Mouse (Mus musculus) ES-E14 (cell line): ENCODE measurements around the gene Ccnb1. TPM values are rescaled to one million over a fixed set of nuclear protein-coding genes. Genes with fewer than 3 reads are reported as not detected.
"Not testable (repeated sequence)": the region's sequence is repeated elsewhere in the genome, so short reads cannot be mapped to it uniquely, and the experiment has no call there.

Experiments
- DNase-seq: peaks from one replicate; pipeline ENCODE4 v3.0.0-alpha.2; 2013; ENCODE audit warnings: low read depth, low spot score
- H3K27ac ChIP-seq: 2 replicates; pipeline ENCODE4 v1.5.1; 2012; ENCODE audit warnings: low read depth, mild to moderate bottlenecking, low read length, moderate library complexity, mixed read lengths; ENCODE audit not compliant: poor library complexity, insufficient read depth, severe bottlenecking
- H3K36me3 ChIP-seq: 2 replicates; pipeline ENCODE4 v1.6.1; 2012; ENCODE audit warnings: mild to moderate bottlenecking, low read length, moderate library complexity, mixed read lengths; ENCODE audit not compliant: control insufficient read depth, poor library complexity, insufficient read depth, severe bottlenecking
- H3K4me1 ChIP-seq, 2 experiments: fragments of 150-350 bp in 1 of 2; sonication (generic) in 1 of 2; 2 replicates each; pipeline ENCODE4 v1.6.1; 2012; ENCODE audit warnings: low read length in 2 of 2, mild to moderate bottlenecking in 1 of 2, mixed read lengths in 1 of 2; ENCODE audit not compliant: control insufficient read depth in 2 of 2, insufficient read depth in 2 of 2, poor library complexity in 1 of 2
- H3K4me3 ChIP-seq, 2 experiments: fragments of 150-350 bp in 1 of 2; sonication (generic) in 1 of 2; 2 replicates each; pipeline ENCODE4 v1.5.1; 2012; ENCODE audit warnings: low read length in 2 of 2, low read depth in 1 of 2, mild to moderate bottlenecking in 1 of 2, mixed read lengths in 1 of 2; ENCODE audit not compliant: insufficient read depth in 1 of 2, poor library complexity in 1 of 2, severe bottlenecking in 1 of 2
- H3K9ac ChIP-seq: 2 replicates; pipeline ENCODE4 v1.6.1; 2012; ENCODE audit warnings: low read depth, mild to moderate bottlenecking, low read length, mixed read lengths; ENCODE audit not compliant: poor library complexity, insufficient read depth, severe bottlenecking
- H3K9me3 ChIP-seq: fragments of 150-350 bp; sonication (generic); 2 replicates; pipeline ENCODE4 v1.6.1; 2012; ENCODE audit warnings: low read depth, mild to moderate bottlenecking, low read length; ENCODE audit not compliant: control insufficient read depth, insufficient read depth
- CHD2 ChIP-seq: IDR thresholded peaks from 2 replicates; pipeline ENCODE4 v1.6.1; 2014; ENCODE audit warnings: mild to moderate bottlenecking, low read depth, low read length, inconsistent platforms
- HCFC1 ChIP-seq: IDR thresholded peaks from 2 replicates; pipeline ENCODE4 v1.6.1; 2012; ENCODE audit warnings: low read length, inconsistent platforms, borderline replicate concordance; ENCODE audit not compliant: insufficient read depth
- MAFK ChIP-seq: IDR thresholded peaks from 2 replicates; pipeline ENCODE4 v1.6.1; 2014; ENCODE audit warnings: mild to moderate bottlenecking, low read depth, low read length, inconsistent platforms; ENCODE audit not compliant: insufficient read depth
- ZC3H11A ChIP-seq: IDR thresholded peaks from 2 replicates; pipeline ENCODE4 v1.6.1; 2012; ENCODE audit warnings: low read depth, mild to moderate bottlenecking, inconsistent platforms, low read length, borderline replicate concordance
- ZNF384 ChIP-seq: IDR thresholded peaks from 2 replicates; pipeline ENCODE4 v1.6.1; 2012; ENCODE audit warnings: low read depth, low read length, inconsistent platforms
- in situ Hi-C, 2 experiments: fragments of 600-800 bp; cut with MboI; formaldehyde crosslinking; loops; one replicate each; pipeline ENCODE4 v1.15.1; 2025; ENCODE audit warnings: low sequenced_read_pairs in 2 of 2, inconsistent platforms in 1 of 2; ENCODE audit not compliant: unreplicated experiment in 2 of 2
- total RNA-seq: library from RNA; depleted of rRNA; stranded (reverse); fragments of 300-350 nt; gene quantifications from 2 replicates; pipeline ENCODE4 v1.2.3, GENCODE M21; 2012

The Ccnb1 gene
- total RNA-seq, 1 experiment = 410 TPM

- TF ChIP-seq ZC3H11A (no peak), MAFK (no peak), ZNF384 (no peak), CHD2 (no peak), HCFC1 (no peak)
- H3K9ac ChIP-seq = no peak overlapping the region
- in situ Hi-C loops = no loop called here
These were observed 2.7 kb upstream of the Ccnb1 start for GRCm38 (mm10) chr13:100789083-100789482.

GRCm38 (mm10) chr13:100788057-100788456 lies 1.7 kb upstream of the Ccnb1 start:
- H3K9ac ChIP-seq, H3K9me3 ChIP-seq, in situ Hi-C loops, DNase-seq, H3K4me3 ChIP-seq, H3K27ac ChIP-seq: not testable (repeated sequence)
- Histone ChIP-seq H3K36me3 (peaks cover 23% of the 10 kb centered on the region), H3K4me1 (peaks cover 0 to 12% of the 10 kb centered on the region in 2 experiments; a peak in 2 of 4 replicates)

More at GRCm38 (mm10) chr13:100789083-100789482, 2.7 kb upstream of the Ccnb1 start:
- Histone ChIP-seq H3K36me3 (peaks cover 13% of the 10 kb centered on the region), H3K4me3 (no peak overlapping the region), H3K4me1 (peaks cover 0 to 9% of the 10 kb centered on the region in 2 experiments; a peak in 2 of 4 replicates), H3K9me3 (no peaks in the 10 kb centered on the region), H3K27ac (peak overlapping the region; percentile 18; the same call in 1 of the 2 replicates)
- no peak for DNase-seq

- no peak for DNase-seq
- TF ChIP-seq HCFC1 (no peak), CHD2 (no peak), MAFK (no peak), ZNF384 (no peak), ZC3H11A (no peak)
- no peak overlapping the region for H3K27ac ChIP-seq
- peaks cover 27% of the 10 kb centered on the region for H3K36me3 ChIP-seq
- in situ Hi-C loops = no loop called here
- H3K9ac ChIP-seq = no peak overlapping the region
- no peak overlapping the region for H3K4me3 ChIP-seq
- H3K9me3 ChIP-seq = no peaks in the 10 kb centered on the region
- peaks cover 0 to 12% of the 10 kb centered on the region in 2 experiments; a peak in 2 of 4 replicates for H3K4me1 ChIP-seq
These were observed 1.1 kb upstream of the Ccnb1 start for GRCm38 (mm10) chr13:100787316-100788010.

- no peak for TF ChIP-seq CHD2
- TF ChIP-seq ZC3H11A = no peak
- no peak for TF ChIP-seq ZNF384
- no peak for TF ChIP-seq MAFK
- no peak for TF ChIP-seq HCFC1
- H3K27ac ChIP-seq = peak overlapping the region; percentile 94
These were observed 460 bp downstream of the Ccnb1 start for GRCm38 (mm10) chr13:100785806-100786413.

More at GRCm38 (mm10) chr13:100785806-100786413, 460 bp downstream of the Ccnb1 start:
- H3K9ac ChIP-seq = peak overlapping the region; percentile 100
- H3K4me1 ChIP-seq = peaks cover 0 to 12% of the 10 kb centered on the region in 2 experiments; a peak in 2 of 4 replicates
- no peak for DNase-seq
- in situ Hi-C loops = no loop called here
- H3K9me3 ChIP-seq = no peaks in the 10 kb centered on the region
- peaks cover 37% of the 10 kb centered on the region for H3K36me3 ChIP-seq
- peak overlapping the region; percentile 91 to 98 for H3K4me3 ChIP-seq
